Comparison of ENCODE assay signal across 17 mouse cellular contexts in the genomic region with DNA sequence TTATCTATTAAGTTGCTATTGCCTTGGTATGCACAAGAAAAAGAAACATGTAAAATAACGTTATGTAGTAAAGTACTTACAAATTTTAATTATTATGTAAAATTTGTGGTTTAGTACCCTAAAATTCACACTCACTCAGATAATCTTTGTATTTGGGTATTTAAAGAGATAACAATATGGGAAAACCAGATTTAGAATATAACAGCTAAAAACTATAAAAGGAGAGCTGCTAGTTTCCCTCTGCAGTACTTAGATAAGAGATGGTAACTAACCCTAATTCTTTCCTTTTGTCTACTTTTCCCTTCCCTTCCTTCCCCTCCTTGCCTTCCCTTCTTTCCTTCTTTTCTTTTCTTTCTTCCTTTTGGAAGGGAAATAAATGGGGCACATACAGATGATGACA. TPM values are rescaled to one million over a fixed set of nuclear protein-coding genes. Genes with fewer than 3 reads are reported as not detected.
"Had no signal": no experiment of that assay in that cellular context is flagged by ENCODE, and none has a peak within 500 bp of the region (broad histone marks: within the 10 kb centered on the region; RNA-seq: fewer than 3 reads in every experiment).

No protein-coding gene starts in this region.

- H3K36me3 ChIP-seq: neural tube, embryonic 13.5 days; neural tube, embryonic 15.5 days; stomach, embryonic 15.5 days had no signal

- H3K4me1 ChIP-seq: neural tube, embryonic 13.5 days; neural tube, embryonic 15.5 days; stomach, embryonic 15.5 days had no signal

- H3K27ac ChIP-seq: neural tube, embryonic 13.5 days; neural tube, embryonic 15.5 days; stomach, embryonic 15.5 days; stomach, postnatal 0 days had no signal

- H3K27me3 ChIP-seq: neural tube, embryonic 13.5 days; neural tube, embryonic 15.5 days; stomach, embryonic 15.5 days had no signal

- DNase-seq: retina, postnatal 1 day; right cerebral cortex, adult 18-20 months; right cerebral cortex, postnatal 14 days; right cerebral cortex, postnatal 25 days; right cerebral cortex, postnatal 4 days; spleen, adult 18-20 months; thymus, adult 18-20 months; thymus, adult 2 months; thymus, postnatal 14 days; thymus, postnatal 25 days; thymus, postnatal 36 days; thymus, postnatal 4 days had no signal

- H3K9me3 ChIP-seq: neural tube, embryonic 13.5 days; neural tube, embryonic 15.5 days; stomach, embryonic 15.5 days had no signal

- H3K9ac ChIP-seq: neural tube, embryonic 13.5 days; neural tube, embryonic 15.5 days; stomach, embryonic 15.5 days had no signal

- H3K4me3 ChIP-seq: neural tube, embryonic 13.5 days; neural tube, embryonic 15.5 days; stomach, embryonic 15.5 days had no signal

RNA-seq across cellular contexts. Expression of gene Ccdc18, which starts 19.9 kb away (rescaled TPM):
- polyA plus RNA-seq: small intestine, adult 2 months had no signal
